Mouse (Mus musculus) liver, postnatal 0 days (tissue): Measurements from ENCODE around the gene Gli2.

Experiments
- CTCF ChIP-seq: sonication (generic); IDR thresholded peaks from 2 replicates; pipeline ENCODE4 v1.5.1; 2016; ENCODE audit warnings: antibody characterized with exemption, low read depth
- EP300 ChIP-seq: IDR thresholded peaks from 2 replicates; pipeline ENCODE4 v1.6.1; 2016; ENCODE audit warnings: antibody characterized with exemption, low read depth, mild to moderate bottlenecking

DNA sequence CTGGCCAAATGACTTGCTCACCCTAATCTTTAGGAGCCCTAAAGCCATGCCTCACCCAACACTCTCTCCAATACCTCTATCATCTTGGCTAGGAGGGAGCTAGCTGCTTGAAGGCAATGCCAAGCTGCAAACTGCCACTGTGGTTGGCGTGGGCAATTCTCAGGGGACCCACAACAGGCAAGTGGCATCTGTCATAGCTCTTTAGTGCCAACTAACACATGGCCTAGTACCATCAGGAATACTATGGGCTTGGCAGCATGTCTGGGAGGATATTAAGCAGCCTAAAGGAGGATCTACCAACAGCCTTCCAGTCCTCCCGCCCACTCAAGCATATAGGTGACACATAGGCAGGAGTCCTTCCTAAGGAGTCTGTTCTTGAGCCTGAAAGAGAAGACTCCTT, 33.3 kb downstream of the Gli2 start:
- no peak for TF ChIP-seq CTCF
- TF ChIP-seq EP300, result no peak
